Mouse (Mus musculus): ENCODE results near the gene Thegl.
"Not testable (repeated sequence)": the region's sequence is repeated elsewhere in the genome, so short reads cannot be mapped to it uniquely, and the experiment has no call there.

Gene Thegl

DNA sequence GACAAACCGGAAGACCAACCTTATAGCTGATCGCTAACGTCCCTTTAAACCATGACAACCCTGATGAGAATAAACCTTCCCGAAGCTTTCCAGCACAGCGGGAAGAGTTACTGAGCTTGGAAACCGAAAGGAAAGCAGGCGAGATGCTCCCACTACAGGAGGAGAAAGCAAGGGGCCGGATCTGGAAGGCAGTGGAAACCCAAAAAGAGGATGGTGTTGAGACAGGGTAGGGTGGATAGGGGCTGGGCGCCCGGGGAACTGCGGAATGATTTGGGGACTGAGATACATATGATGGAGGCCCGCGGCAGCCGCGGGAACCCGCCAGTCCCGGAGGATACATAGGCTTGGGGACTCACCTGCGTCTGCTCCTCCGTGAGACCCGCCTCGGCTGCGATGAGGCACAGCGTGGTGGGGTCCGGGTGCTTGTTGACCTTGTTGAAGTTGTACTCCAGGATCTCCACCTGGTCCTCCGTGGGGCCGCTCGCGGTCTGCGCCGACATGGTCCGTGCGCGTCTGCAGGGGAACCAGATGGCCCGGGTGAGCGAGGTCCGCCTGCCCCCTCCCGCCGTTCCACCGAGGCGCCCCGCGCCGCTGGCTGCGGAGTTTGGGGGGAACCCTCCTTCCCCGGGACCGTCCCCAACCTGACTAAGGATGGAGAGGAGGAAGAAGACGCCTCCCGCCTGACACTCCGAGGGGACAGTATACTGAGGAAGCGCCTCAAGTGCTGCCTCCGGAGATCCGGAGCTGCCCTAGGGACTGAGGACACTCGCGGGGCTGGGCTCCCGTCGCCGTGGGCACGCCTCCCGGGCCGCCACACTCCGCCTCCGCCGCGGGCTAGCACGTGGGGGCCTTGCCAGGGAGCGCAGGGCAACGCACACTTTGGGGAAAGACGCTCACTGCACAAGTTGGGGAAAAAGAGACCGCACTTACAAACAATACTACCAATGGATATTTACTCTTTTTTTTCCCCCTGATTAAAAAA lies 79.0 kb downstream of the Thegl start:
- DNase-seq (ENCODE audit: low spot score in 2 of 2): peak; percentile 39 to 49

GRCm38 (mm10) chr5:77096194-77096593 lies 80.4 kb downstream of the Thegl start:
- DNase-seq (ENCODE audit: low spot score in 2 of 2): not testable (repeated sequence)

- no peak for DNase-seq (ENCODE audit: low spot score in 2 of 2)
Observed at GRCm38 (mm10) chr5:77097686-77098085, 81.9 kb downstream of the Thegl start.

- no peak for DNase-seq (ENCODE audit: low spot score in 2 of 2)
Observed at GRCm38 (mm10) chr5:77098874-77099273, 83.1 kb downstream of the Thegl start.

DNA sequence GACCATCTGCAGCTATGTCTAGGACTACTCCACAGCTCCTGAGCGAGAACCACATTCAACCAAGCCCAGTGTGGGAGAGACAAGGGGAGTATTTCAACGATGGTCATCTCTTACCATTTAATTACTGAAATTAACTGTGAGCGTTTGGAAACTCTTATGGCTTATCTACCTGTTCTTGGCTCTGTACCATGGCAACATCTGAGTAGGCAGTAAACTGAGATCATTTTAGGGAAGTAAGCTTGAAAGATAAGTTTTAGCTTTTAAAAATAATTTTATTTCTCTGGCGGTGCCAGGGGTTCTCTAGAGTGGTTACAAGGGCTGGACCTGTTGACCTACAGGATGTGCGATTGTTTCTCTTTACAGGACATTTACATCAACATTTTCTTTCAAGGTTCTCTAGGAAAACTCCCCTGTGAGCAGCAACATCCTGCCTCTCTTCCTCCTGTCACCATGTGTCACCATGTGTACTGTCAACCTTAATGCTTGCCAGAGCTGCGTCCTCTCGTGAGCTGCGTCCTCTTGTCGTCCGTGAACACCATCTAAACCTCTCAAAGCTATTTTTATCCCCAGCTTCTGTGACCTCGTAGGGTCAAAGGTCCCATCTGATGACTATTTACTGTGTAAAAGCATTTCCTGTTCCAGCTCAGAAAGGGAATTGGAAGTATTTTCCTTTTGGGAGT lies 83.6 kb downstream of the Thegl start:
- DNase-seq (ENCODE audit: low spot score in 2 of 2): no peak

DNA sequence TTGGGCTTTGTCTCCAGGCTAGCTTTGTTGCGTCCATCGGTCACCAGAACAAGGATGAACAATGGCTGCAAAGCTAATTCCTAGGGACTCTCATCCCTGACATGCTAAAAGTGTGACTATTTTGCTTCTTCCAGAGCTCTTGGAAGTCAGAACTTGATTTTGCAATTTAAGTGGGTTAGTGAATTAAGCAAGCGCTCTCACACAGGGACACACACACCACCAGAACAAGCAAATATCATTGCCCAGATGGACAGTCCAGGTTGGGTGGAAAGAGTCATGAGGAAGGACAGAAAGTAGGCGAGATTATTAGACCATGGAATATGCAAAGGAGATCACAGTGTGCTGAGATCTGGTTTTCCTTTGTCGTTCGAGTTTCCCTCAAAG lies 84.2 kb downstream of the Thegl start:
- no peak for DNase-seq (ENCODE audit: low spot score in 2 of 2)

DNA sequence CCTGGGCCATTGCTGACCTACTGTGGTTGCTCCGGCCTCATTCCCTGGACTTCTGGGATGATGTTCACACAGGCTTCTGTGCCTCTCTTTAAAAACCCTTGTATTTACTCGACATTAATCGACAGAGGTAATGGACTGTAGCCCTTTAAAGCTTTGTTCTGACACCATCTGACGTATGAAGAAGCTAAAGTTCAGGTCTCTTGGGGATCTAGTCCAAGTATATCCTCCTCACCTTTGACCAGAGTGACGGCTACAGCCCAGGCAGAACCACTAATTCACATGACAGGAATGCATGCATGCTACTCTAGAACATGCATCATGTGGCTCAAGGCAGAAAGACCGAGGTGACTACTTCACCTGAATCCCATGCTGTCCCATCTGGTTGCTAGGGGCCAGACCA lies 84.9 kb downstream of the Thegl start:
- DNase-seq (ENCODE audit: low spot score in 2 of 2): no peak

DNA sequence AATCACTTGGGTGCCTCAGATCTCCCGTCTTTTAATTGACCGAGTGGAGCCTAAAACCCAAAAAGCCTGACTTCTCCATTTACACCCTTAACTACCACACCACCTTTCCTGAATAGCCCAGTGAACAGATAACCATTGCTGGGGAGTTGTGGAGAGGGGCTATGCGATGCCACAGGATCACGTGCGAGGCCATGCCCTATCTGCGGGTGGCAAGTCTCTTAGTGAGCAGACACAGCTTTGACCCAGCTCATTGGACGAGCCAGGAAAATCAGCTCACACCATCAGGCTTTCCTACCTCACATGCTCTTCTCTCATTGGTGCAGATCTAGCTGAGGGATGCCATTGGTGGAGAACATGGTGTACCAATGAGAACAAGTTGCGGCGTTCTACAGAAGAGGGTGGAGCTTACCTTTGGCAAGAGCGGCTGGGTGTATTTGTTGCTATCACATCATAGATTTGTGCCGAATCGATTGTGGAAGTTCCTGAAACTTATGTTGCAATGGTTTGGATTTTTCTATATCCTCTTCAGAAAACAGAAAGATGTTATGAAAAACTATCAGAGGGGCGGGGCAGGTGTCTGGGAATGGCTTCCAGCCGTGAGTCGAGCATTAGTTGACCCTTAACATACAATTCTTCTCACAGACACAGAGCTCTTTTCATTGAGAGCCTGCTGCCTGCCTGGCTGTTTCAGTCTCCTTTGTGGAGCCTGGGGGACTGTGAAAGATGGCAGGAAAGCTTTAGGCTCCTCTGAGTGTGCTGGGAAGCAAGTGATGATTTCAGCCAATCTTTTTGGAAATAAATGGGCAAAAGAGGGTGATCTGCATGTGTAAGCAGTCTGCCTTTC lies 86.9 kb downstream of the Thegl start:
- DNase-seq (ENCODE audit: low spot score in 2 of 2): no peak

DNA sequence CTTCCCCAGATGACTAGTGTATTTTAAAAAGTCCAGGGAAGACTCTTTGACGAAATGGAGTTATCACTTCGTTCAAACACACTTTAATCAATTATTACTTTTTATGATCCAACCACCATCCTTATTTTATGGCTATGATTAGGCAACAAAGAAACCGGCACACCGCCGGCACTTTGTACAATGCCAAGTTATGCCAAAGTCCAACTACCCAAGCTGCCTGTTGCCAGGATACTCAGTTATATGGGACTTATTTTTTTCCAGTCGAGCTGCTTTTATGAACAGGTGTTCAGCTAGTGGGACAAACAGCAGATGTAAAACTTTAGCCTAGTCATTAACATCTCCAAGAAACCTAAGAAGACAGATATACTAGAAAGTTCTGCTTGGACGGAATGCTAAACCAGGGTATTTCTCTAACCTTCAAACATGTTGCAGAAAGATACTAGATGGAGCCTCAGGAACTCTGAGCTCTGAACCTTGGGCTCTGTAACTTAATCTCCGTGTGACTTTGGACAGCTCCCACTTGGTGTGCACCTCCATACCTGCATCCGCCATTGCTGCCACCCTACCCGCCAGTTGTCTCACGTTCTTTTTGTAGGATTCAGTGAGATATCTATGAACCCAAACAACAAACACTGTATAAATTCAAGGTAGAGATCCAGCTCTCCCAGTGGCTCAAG lies 91.5 kb downstream of the Thegl start:
- no peak for DNase-seq (ENCODE audit: low spot score in 2 of 2)

DNA sequence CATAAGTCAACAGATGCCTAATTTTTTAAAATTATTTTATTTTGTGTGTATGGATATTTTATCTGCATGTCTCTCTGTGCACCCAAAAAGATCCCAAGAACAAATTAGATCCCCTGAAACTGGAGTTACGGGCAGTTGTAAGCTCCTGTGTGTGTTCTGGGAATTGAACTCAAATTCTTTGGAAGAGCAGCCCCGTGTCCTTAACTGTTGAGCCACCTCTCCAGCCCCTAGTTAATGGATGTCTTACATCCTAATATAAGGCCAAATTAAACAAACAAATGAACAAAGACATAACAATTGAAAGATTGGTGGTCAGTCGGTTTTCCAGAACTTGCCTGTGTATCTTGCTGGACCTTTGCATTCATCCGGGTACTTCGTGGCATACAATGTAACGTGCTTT lies 93.0 kb downstream of the Thegl start:
- no peak for DNase-seq (ENCODE audit: low spot score in 2 of 2)

DNA sequence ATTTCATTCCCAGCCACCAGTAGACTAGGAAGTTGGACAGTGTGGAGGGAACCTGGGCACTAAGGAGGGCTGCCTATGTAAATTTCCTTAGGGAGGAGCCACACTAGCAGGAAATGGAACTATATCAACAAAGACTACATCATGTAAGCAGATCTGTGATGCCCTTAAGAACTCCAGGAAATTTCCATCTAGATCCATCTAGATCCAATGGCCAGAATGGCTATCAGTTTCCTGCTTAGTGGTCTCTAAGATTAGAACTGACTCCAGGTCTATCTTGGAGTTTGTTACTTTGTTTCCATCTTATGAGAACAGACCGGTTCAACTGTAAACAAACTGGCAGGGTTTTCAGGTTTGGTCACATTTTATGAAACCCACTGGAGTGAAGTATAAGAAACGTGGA lies 94.0 kb downstream of the Thegl start:
- DNase-seq (ENCODE audit: low spot score in 2 of 2): no peak

Data from right cerebral cortex, adult 2 months (tissue).